Mouse (Mus musculus) spleen, postnatal 10 days (tissue): ENCODE measurements around the gene Prkn.

Source experiments
- DNase-seq, 2 experiments: peaks; one replicate each; pipeline ENCODE4 v3.0.0; 2021 to 2022; ENCODE audit warnings: low spot score in 2 of 2

Gene Prkn

DNA sequence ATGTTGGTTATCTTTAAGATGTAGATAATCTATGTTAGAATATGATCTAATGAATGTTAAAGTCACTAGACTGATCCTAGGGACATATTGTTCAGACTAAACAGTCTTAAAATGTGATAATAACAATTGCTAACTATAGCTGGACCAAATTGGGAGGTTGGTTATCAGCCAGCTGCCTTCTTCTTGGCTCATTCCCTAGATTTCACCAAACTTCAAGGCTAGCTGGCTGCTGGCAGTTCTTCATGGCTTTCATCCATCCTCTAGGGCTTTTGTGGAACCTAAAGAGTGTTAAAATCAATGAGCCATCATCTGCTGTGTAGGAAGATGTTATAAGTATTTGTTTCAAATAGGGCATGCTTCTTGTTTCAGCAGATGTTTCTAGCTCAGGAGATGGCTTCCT is 431.7 kb downstream of the Prkn start:
- no peak for DNase-seq

DNA sequence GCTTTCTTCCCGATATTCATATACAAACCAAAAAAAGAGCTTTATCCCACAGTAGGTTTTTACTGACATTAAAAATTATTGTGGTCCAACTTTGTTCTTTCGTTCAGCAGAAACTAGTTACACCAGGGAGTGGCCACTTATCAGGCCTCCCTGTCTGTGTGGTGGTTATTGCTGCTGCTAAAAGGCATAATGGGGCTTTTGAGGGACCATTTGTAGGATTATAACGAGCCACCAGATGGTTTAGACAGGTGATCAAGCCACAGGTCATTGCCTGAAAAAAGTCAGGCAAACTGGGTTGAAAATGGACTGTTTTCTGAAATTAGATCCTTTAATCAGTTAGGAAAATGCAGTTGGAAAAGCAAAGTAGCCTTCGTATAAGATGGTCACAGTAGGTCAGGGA is 444.1 kb downstream of the Prkn start:
- no peak for DNase-seq

DNA sequence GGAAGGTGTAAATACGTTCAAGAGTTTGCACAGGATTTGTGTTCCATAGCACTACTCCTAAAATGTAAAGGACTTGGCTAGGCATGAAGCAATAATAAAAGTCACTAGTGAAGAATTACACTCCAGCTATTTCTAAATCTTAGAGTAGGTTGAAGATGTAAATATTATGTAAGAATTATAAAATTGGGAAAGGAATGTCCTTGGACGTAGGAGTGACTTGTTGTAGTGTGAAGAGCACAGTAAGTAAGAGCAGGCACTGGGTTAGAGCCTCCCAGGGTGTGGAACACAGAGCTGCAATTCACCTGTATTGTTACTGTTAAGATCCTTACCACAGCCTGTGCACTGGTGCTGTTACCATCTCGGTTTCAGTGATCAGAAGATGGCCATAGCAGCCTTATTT is 450.0 kb downstream of the Prkn start:
- DNase-seq, result no peak

DNA sequence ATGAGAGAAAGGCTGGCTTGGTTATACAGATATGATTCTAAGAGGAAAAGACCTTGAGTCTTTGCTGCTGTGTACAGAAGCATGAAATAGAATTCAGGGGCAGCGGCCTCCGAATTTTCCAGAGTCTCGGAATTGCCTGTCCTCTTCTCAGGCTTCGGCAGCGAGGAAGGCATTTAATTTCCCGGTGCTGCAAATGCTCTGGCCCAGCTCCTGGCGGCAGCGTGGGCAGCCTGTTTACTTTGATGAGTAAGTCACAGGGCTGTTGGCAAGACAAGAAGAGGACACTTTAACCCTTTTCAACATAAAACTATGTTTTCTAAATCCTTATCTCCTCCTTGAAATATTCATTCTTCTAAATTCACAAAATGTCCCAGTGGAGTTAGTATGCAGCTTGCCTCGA is 462.9 kb downstream of the Prkn start:
- DNase-seq, result no peak

DNA sequence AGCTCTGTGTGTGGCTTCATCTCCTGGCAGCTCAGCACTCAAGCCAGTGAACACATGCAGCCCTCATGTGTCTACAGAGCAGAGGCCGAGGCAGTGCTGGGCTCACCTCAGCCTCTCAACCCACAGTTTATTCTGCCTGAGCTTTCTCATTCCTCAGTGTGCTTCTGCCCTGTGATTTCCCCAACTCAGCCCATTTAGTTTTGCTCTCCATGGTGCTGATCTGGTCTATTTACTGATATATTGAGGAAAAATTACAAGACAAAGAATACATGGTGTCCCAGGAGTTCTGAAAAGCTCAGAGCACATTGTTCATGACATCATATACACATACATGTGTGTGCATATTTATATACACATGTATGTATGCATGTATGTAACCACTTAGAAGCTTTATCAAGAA is 469.7 kb downstream of the Prkn start:
- no peak for DNase-seq

DNA sequence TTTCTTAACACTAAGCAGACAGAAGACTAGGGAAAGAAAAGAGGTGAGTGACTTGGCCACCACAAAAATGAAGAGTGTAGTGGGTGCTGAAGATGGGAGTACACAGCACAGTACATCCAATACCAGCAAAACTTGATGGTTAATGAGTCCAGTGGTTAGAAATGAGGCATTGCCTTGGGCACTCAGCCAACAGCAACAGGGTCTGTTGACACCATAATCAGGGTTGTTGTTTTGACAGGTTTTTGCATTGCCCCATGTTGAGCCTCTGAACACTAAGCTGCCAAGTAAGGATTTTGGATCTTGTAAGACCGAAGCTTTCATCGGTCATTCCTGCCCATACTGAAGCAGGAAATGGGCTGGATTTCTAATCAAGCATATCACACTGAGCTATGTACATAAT is 474.0 kb downstream of the Prkn start:
- no peak for DNase-seq

DNA sequence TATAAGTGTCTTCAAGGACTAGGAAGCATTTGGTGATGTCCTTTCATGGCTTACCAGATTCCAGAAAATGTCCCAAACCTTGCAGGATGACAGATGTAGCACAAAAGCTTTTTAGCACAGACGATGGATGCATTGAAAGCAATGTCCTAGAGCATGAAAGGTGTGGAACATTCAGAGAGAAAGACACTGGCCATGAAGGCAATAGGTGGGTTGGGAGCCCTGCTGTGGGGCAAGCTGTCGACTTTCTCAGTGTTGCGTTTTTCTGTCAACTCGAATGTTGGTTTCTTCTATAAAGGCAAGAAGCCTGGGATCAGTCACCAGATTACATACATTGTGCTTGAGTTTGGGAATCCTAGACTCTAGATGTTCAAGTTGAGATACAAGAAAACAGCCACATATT is 475.5 kb downstream of the Prkn start:
- DNase-seq, result no peak

DNA sequence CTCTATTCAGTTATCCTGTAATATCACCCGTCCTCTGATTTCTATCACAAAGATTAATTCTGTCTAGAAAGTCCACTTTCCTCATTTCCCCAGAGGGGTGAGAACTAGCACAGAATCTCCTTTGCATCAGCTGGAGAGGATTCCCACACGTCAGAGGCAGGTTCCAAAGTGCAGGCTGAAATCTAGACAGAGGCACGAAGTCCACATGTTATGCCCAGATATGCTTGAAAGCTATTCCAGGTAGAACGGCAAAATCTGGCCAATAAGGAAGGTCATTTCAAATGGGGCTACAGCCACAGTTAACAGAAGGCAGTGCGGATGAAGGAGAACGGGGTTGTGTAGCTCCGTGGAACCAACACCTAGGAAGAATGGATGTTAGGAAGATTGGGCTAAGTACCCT is 478.8 kb downstream of the Prkn start:
- no peak for DNase-seq

DNA sequence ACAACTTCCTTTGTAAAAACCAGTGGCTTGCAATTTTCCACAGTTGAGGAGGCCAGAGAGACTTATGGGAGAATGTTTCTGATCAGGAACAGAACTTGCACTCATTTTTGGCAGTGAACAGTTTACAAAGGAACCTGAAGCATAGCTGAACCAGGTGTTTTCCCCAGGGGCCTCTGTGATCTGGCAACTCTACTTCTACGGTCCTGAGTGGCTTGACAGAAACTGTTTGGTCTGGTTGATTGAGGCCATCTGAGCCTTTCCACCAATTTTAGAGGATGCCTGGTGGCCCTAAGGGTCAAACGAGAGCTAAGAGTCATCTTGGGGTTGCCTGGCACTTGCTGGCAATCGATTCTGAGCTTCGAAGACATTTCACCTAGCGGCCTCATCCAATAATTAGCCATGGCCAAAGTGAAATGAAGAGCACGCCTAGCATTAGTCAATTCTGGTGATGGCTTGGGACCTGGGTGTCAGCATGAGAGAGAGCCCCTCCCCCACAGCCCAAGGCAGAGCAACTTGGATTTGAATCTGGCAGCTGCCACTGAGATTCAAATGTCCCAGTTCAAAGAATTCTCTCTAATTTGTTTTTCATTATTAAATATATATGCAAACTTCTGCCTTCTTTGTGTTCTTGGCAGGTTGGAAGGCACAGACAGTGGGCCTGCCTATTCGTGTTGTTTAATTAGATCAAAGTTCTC is 479.6 kb downstream of the Prkn start:
- DNase-seq, result no peak

DNA sequence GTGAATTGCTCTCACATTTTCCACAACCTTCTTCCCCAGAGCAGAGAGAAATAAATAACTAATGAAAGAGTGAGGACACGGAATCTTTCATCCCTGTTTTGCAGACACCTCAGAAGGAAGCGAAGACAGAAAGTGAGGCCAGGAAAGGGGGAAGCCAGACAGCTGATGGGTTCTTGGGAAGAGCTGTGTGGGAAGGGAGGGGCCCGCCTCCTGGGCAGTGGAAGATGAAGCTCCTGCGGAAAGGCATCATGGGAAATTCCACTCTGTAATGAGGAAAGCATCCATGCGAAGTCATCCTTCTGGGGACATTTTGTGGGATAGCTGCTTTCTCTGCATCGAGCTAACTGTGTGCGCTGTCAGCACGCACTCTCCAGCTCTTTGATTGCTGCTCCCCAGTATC is 491.9 kb downstream of the Prkn start:
- DNase-seq, result no peak

DNA sequence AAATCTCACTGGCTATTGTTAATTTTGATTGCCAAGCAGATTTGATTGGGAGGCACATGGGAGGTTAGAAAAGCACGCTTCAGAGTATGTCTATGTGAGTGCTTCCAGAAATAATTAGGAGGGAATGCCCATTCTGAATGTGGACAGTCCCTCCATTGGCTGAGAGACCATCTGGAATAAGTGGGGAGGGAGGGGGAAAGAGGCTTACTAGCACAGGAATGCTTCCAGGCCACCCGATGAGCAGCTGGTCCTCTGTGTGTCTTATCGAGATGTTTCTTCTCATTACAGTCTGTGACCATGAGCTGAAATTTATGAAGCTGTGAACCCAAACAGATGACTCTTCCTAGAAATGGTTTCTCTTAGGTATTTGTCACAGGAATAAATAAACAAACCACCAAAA is 493.6 kb downstream of the Prkn start:
- DNase-seq, result no peak

DNA sequence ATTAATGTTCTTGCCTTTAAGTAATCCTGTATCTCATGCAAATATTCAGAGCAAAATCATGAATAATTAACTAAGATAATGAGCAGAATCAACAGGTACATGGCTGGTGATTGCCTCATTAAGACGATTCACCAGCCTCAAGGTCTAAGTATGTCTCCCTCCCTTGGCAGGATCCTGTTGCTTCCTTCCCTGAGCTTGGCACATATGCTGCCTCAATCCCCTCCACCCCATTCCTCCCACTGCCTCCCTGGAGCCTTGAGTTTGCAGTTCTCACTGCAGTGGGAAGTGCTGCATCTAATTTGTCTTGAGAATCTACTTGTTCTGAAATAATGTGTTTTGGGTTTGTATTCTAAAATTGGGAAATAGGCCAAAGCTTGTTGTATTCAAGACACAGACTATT is 496.0 kb downstream of the Prkn start:
- no peak for DNase-seq

DNA sequence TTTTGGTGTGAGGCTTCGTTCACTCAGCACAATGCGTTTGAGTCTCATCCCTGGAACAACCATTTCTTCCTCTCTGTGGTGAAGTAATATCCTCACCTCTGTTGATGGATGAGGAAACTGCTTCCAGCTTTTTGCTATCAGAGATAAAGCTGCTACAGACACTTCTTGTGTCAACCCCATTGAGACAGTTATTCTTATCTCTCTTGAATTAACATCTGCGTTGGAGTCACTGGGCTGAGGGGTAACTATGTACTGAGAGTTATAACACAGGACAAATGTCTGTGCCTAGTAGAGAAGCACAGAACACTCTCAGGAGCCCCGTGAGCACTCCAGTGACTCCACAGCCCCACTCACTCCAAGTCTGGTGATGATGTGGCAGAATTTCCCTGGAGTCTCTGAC is 500.2 kb downstream of the Prkn start:
- DNase-seq, result no peak

DNA sequence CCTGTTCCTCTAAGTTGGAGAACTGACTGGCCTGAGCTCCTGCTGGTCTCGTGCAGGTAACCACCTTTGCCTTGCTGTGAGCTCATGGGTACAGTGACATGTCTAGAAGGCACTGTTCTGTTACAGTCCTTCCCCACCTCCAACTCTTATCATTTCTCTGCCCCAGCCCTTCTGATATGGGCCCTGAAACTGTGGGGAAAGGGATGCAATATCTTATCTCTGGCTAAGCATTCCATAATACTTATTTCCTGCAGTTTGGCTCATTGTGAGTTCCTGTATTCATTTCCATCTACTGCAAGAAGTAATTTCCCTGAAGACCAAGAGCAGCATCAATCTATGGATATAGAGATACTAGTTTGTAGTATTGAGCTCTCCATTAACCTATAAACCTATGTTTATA is 506.1 kb downstream of the Prkn start:
- no peak for DNase-seq

DNA sequence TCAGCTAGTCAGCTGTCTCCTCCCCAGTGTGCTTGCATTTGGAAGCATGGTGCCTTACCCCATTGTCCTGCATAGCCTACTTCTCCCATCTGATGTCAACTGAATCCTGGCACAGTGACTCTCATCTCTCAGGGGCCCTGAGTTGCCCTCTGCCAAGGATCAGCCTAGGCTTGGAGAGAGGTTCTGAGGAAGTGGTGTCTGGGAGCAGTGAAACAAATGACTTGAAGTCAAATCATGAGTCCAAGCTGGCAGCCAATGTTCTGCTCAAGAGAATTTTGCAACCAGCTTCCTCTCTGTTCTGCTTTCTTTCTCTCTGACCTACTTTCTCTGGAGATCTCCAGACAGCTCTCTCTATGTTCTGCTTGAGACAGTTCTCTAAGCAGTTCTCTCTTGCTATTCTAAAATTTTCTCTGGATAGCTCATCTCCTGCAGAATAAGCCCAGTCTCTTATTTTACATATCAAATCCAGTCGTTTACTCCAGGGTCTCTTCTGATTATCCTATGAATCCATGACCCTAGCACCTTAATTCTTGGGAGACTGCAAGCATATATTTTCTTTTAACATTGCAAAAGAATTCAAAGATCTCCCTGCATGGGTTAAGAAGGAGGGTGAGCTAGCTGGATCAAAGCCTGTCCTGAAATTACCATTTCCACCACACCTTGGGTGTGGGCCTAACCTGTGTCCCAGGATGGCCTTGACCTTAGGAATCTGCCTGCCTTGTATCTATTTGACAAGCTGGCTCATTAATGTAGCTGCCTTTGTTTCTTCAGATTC is 512.8 kb downstream of the Prkn start:
- DNase-seq, result no peak

DNA sequence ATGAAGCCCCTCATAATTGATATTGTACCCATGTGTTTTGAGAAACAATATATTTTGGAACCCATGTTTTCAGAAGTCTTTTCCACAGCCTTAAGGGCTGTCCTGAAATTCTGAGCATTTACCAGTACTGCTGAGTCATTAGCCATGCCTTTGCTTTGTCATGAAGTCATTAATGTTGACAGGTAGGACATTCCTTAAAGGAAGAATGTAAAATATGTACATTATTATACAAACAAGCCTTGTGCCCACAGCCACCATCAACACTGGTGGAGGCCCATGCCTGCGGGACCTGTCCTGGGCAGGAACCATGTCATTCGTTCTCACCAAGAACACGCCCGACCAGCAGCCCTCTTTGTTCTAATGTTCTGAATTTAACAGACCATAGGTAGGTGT is 513.4 kb downstream of the Prkn start:
- DNase-seq, result no peak

DNA sequence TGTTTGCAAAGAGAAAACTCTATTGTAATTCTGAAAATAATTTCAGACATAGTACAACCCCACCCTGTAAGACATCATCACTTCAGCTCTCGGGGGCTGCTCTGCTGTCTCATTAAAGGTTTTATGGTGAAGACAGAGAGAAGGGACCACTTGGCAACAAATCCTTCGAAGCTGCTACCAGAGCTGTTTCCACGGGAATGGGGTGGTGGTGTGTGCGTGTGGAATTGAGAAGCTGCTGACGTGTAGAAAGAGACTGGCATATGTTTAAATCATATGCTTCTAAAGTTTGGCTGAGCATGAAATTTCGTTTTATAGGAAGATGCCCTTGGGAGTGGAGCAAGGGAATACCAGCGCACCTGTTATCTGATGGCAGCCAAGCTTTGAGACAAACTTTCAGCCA is 514.2 kb downstream of the Prkn start:
- no peak for DNase-seq

DNA sequence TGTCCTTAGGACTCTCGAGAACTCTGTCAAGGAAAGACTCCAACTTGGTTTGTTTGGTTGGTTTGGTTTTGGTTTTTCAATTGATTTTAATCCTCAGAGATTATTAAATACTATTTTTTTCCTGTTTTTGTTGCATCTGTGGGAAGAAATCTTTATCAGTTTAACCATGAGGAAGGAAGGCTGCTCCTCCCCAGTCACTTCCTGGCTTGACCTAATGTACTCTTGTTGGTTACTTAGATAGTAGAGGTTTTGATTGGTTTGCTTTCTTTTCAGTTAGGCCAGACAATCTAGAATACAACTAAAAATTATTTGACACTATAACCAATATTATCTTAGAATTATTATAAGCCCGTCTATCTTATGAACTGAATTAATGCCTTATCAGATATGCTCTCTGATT is 535.3 kb downstream of the Prkn start:
- DNase-seq, result no peak

DNA sequence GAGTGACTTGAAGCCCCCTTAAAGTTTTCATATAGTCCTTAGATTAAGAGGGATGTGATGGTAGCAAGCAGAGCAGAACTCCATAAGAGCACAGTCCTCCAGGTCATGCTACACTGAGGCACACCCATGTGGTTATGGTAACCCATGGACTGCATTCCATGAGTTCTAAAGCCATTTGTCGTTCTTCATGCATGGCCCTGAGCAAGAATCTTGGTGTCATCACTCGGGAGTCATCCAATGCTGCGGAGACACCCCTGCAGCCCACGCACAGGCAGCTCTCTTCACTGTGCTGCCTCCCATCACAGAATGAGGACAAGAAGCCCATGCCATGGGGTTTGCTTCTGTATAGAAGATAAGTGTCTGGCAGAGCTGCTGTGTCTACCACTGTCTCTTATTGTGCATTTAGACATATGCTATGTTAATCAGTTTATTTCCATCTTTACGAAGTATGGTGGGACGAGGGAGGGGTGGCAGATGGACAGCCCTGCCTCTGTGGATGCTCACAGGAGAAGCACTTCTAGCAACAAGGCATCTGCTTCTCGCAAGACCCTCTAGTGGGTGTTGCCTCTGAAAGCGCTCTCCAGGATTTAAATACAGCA is 543.3 kb downstream of the Prkn start:
- no peak for DNase-seq

DNA sequence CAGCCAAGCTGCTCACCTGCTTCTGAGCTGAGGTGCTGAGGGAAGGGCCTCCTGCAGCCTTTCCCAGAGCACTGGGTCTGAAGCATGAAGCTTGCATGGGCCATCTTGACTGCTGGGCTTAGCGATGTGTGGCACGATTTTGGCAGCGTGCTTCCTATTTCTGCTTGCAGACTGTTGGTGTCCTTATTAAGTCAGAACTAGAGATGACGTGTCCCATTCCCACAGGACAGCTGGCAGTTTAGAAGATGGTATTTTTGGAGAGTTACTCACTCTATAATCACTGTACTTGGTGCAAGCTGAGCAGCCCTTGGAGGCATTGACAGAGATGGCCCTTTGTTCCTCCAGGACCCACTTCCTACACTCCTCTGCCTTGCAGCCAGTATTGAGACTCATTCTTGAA is 545.1 kb downstream of the Prkn start:
- DNase-seq, result no peak

DNA sequence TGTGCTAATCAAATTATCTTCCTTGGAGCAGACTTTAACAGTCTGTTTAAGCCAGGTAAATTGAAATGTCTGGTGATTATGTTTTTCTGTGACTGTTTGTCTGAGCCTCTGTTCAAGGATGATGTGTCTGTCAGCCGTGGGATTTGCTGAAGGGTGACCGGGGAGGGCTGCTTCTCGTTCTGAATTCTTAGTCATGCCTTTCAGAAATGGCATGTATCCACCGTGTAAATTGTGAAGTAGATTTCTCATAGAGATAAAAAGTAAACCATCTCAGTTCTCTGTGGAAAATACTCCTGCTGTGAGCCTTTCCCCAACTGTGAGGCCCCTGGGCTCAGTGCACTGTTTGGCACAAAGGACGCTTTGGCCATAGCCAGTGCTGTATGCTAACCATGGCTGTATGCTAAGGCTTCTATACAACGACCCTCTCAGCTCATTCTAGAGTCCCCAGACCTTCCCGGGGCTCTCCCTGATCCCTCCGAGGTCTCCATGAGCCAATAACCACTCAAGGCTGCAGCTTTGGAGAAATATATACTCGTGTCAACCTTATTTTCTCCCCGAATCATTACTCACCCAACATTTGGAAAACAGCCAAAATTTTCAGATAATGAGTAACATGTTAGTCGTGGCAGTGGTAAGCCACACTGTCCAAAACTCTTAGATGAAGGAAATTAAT is 552.6 kb downstream of the Prkn start:
- DNase-seq, result no peak

DNA sequence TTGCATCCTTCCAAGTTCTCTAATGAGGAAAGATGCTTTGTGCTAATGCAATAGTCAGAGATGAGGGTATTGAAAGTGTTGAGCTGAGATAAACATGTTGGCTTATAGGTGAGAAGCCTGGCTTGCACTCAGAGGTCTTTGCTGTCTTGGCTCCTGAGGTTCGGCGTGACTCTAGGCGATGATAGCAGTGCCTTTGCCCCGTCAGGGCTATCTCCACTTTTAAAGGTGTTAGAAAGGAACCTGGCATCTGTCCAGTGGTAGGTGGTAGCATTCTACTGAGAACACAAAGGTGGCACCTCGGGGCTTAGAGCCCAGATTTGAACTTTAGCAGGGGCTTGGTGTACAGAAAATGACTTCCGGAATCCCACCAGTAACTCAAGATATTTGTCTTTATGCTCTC is 554.4 kb downstream of the Prkn start:
- no peak for DNase-seq

DNA sequence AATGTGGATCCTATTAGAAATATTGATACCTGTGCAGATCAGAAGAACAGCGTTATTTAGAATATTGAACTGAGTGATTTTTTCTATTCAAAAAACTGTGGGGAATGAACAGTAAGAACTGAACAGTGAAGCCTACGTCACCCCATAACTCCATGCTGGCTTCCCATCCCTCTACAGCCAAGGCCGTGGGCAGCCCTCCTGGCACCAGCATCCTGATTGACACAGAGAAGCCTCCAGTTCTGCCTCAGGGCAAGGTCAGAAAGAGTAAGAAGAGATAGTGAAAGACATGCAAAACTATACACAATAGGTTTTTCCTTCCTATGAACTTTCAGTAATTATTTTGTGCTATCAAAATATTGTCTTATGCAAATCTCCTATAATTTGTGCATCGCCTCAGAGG is 557.5 kb downstream of the Prkn start:
- no peak for DNase-seq
